Mouse (Mus musculus) adrenal gland, adult 2 months (tissue): ENCODE measurements around the gene Eif2d. TPM values are rescaled to one million over a fixed set of nuclear protein-coding genes. Genes with fewer than 3 reads are reported as not detected.

Source experiments
- DNase-seq: peaks from one replicate; pipeline ENCODE4 v3.0.0; 2021
- polyA plus RNA-seq: library from polyadenylated mRNA; depleted of rRNA; stranded (reverse); fragments of >200 nt; gene quantifications from 2 replicates; pipeline ENCODE4 v1.2.3, GENCODE M21; 2012
- total RNA-seq, 2 experiments: library from RNA; stranded (reverse); gene quantifications; 2 replicates each; pipeline ENCODE4 v1.2.3; 2021

The Eif2d gene
- total and polyA plus RNA-seq, 3 experiments = 27.5 to 41.8 (median 40.0) TPM

DNA sequence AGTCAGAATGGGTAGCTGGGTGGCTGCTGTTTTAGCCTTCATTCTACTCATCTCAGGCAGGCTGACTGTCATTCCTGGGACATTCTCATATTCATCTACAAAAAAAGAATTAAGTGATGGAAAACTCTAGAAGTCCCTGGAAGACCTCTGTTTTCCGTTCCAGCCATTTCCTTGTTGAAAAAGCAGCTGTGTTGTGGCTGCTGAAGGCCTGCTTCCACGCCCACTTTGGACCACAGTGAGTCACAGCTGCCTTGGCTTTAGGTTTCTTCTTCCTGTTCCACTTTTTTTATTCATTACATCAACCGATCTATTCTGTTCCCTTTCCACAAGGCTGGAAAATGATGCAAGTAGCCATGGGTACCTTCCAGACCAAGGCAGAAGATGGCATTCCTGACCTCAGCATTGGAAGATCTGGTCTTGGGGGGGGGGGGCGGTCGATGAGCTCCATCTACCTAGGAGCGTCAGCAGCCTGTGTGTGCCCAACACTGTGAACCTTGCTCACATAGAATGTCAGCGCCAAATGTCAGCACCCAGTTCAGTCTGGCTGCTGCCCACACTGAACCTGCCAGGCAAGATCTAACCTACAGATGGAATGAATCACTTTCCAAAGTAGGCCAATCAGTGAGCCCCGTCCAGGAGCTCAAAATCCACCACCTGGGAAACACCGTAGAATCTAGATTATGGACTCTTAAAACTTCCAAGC is 31.4 kb downstream of the Eif2d start:
- DNase-seq = peak; percentile 45

- no peak for DNase-seq
These were observed 32.1 kb downstream of the Eif2d start for GRCm38 (mm10) chr1:131184956-131185660.

DNA sequence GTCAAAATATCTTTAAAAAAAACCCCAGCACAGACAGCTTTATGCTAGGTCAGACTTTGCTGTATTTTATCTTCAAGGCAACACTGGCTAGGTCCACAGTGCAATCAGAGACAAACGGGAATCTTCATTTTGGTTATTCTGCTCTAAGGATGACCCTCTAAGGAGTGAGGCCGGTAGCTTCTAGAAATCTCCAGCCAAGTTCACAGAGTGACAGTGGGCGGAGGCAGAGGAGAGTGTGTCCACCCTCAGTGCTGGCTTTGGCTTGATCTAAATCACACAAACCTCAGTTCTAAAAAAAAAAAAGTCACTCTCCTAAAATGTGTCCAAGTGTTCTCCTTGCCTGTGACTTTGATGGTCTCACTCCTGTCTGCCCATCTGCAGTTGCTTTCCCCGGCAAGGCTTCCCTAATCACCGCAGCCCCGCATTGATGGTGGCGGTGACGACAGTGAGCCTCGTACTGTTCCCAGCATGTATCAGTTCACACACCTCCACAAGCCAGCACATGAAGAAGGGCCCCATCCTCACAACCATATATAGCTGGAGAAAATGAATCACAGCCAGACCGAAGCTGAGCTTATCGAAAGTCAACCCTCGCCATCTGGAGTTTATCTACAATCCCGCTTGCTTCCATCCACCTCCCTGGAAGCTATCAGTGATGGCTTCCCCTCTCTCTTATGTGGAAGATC is 33.0 kb downstream of the Eif2d start:
- no peak for DNase-seq

GRCm38 (mm10) chr1:131186995-131187394 is 34.0 kb downstream of the Eif2d start:
- DNase-seq = no peak

DNA sequence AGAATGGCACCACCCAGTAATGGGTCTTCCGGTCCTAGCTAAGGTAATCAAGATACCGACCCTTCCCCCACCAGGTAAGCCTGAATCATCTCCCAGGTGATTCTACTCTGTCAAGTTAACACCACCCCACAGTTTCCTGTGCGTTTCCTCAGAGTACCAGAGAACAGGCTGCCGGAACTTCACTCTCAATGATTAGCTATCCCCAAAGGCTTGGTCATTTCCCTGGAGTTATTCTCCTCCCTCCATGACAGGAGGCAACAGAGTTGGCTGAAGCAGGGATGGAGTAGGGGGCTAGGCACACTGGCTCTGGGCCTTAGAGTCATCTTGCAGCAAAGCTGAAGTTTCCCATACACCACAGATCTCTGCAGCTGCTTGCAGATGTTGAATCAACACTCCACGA is 34.9 kb downstream of the Eif2d start:
- no peak for DNase-seq

DNA sequence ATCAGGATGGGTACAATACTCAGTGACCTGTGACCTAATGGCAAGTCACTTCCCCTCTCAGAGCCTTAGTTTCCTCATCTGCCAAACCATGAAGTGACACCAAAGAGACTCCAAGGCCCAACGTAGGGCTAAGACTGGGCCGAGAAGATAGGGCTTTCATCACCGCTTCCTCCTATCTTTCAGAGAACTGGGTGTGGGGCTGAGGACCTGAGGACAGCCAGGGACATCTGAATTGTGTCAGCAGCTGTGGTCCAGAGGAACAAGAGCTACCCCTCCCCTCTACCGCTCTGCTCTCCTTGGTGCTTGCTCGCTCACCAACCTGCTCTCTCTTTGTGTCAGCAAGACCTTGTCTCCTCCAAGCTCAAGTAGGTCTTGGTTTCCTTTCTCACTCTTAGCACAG is 35.7 kb downstream of the Eif2d start:
- no peak for DNase-seq

DNA sequence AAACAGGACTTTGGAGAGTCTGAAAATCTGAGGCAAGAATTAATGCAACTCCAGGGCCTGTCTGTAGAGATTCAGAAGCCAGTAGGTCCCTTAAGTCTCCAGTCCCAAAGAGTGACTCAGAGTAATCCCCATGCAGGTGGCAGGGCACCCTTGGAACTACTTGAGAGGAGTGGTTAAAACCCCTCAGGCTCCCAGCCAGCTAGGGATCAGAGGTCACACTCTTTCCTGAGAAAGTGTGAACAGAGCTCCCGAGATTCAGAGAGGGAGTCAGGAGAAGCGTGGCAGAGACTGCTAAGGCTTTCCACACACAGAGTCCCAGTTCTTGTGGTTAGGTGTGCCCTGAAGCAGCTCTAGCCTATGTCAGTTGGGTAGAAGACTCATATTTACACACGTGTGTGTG is 40.8 kb downstream of the Eif2d start:
- no peak for DNase-seq

DNA sequence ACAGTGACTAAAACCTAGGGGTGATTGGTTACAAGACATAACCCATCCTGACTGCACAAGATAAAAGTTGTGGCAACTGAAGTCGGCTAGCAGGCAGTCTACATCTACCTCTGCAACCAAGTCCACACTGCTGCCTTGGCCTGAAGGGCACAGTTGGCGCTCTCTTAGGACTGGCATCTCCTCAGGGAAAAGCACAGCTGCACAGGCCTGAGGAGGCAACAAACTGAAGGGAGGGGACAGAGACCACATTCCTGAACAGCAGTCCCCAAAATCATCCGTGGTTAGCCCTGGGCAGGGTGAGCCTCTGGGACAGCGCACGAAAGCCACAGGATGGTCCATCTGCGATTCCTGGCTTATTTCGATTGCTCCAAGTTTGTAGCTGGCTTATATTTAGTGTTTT is 42.7 kb downstream of the Eif2d start:
- no peak for DNase-seq

DNA sequence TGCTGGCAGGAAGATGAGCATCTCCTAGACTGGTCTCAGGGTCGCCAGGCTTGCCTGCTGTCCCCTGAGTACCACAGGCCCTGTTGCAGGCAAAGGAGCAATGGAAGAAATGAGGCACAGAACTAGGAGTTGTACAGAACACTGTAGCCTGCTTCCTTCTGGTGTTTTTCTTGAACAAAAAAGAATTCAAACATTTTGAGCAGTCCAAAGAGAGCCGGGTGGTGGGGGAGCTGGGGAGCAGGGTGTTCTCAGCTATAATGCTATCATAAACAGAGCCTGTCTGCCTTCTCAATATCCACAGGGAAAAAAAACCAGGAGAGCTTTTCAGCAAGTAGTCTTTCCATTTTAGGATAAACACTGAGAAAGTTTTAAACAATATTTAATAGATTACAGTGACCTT is 43.1 kb downstream of the Eif2d start:
- DNase-seq = peak; percentile 30

GRCm38 (mm10) chr1:131198417-131198960 is 45.5 kb downstream of the Eif2d start:
- DNase-seq = no peak

GRCm38 (mm10) chr1:131199118-131199821 is 46.3 kb downstream of the Eif2d start:
- no peak for DNase-seq

- peak; percentile 51 for DNase-seq
These were observed 47.0 kb downstream of the Eif2d start for GRCm38 (mm10) chr1:131199976-131200375.

DNA sequence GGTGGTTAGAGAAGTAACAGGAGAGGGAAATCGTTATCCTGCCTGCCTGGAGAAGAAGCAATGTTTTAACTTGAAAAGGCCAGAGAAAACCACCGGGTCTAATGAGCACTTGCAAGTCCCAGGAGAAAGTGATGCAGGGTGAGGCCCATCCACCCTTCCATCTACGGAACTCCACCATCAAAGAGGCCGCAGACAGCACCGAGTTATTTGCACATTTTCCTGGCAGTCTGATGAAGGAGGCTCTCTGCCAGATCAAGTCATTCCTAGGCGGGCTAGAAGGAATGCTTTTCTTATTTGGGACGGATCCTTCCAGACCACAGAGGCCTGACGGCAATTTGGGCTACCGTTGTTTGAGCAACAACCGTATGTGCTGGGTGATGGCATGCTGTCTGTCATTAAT is 47.6 kb downstream of the Eif2d start:
- no peak for DNase-seq

- DNase-seq = no peak
These were observed 48.4 kb downstream of the Eif2d start for GRCm38 (mm10) chr1:131201391-131201790.

GRCm38 (mm10) chr1:131204461-131204860 is 51.5 kb downstream of the Eif2d start:
- DNase-seq = no peak

DNA sequence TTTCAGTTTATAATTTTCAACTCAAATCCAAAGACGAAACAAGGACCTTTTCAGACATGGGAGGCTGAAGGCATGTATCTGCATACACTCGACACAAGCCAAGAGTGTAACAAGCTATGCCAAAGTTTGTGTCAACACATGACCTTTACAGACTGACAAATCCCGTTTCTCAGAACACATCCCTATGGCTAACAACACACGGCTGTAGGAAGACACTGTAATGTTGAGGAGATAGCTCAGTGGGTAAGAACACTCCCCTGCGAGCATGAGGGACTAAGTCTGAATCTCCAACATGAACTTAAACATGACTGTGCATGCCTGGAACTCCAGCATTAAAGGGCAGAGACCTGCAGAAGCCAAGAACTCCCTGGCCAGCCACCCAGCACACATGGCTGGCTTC is 53.4 kb downstream of the Eif2d start:
- DNase-seq = no peak

DNA sequence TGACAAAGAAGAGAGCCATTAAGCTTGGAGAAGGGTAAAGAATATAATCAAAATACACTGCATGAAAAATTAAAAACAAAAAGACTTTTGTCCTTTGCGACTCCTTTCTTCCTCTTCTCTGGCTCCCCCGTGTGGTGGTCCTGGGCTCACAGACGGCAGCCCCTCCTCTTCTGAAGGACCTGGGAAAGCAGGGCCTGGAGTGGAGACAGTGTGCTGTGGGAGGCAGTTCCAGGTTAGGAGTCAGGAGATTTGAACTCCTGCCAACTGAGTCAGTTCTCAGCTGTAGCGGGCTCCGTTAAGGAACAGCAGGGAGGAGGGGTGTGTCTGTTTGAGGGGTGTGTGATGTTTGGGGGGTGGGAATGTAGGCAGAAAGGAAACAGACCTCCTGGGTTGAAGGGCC is 54.5 kb downstream of the Eif2d start:
- peak; percentile 74 for DNase-seq

DNA sequence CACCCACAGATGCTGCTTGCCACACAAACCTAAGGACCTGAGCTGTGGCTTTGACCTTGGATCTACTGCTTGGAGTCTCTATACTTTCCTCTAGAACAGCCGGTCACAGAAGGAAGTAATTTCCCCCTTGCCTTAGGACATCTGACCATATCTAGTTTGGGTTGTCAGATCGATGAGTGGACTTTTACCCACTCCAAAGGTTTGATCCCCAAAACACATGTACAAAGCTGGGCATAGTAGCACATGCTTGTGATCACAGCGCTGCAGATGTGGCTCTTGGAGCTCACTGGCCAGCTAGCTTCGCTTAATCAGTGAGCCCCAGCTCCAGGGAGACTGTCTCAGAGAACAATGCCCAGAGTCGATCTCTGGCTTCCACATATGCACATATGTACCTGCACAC is 55.1 kb downstream of the Eif2d start:
- no peak for DNase-seq

- DNase-seq = no peak
These were observed 55.8 kb downstream of the Eif2d start for GRCm38 (mm10) chr1:131208800-131209199.

- peak; percentile 81 for DNase-seq
These were observed 57.0 kb downstream of the Eif2d start for GRCm38 (mm10) chr1:131209971-131210426.

DNA sequence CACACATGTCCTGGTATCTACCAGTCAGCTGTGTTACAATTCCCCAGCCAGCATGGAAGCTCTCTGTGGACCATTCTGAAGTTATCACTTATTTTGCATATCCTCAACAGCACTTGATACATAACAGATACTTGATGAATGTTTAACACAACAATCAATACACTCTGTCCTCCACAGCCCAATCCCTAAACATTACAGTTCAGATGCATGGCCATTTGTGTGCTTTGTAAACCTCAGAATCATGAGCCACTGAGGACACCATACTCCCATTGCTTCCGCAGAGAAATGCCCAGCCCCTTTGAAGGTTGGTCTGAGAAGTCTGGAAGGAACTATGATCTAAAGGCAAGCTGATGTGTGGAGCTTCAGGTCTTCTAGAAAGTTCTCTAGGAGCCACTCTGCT is 58.7 kb downstream of the Eif2d start:
- no peak for DNase-seq

- no peak for DNase-seq
These were observed 60.0 kb downstream of the Eif2d start for GRCm38 (mm10) chr1:131212956-131213355.
